Mouse (Mus musculus) CH12.LX (cell line): ENCODE results near the gene Erfe.

ENCODE experiments used
- CTCF ChIP-seq, 2 experiments: IDR thresholded peaks in 1 of 2; conservative IDR thresholded peaks in 1 of 2; 2 replicates each; pipeline ENCODE4 v1.5.1; 2011 to 2012; ENCODE audit warnings: low read depth in 2 of 2, low read length in 2 of 2, improper control_type of control experiment in 1 of 2, inconsistent platforms in 1 of 2, mild to moderate bottlenecking in 1 of 2, moderate library complexity in 1 of 2
- MAFK ChIP-seq: IDR thresholded peaks from 2 replicates; pipeline ENCODE4 v1.6.1; 2011; ENCODE audit warnings: low read length, improper control_type of control experiment; ENCODE audit not compliant: insufficient replicate concordance
- MAX ChIP-seq: IDR thresholded peaks from 2 replicates; pipeline ENCODE4 v1.6.1; 2011; ENCODE audit warnings: low read length, improper control_type of control experiment
- RAD21 ChIP-seq: IDR thresholded peaks from 2 replicates; pipeline ENCODE4 v1.6.1; 2011; ENCODE audit warnings: low read depth, mild to moderate bottlenecking, low read length, improper control_type of control experiment, moderate library complexity

DNA sequence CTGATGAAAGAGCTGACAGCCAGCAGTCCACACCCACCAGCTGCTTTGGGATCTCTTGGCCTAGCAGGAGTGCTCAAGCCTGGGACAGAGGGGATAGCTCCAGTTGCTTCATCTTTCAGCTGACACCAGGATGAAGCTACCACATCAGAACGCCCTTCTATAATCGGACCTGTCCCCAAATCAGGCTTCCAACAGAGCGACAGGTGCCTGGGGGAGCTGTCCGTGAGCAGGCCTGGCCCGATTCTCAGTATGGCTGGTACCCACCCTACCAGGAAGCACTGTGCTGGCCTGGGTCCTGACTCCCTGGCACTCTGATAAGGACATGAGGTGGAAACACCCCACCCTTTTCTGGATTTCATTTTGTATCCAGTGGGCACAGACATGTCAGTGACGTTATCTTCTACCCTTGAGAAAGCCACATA, 7.2 kb downstream of the Erfe start:
- no peak for TF ChIP-seq MAX
- TF ChIP-seq MAFK = no peak
- no peak for TF ChIP-seq RAD21
- TF ChIP-seq CTCF (conservative IDR thresholded peaks at IDR 0.05 in 1 of 2, IDR thresholded peaks at IDR 0.05 in 1 of 2; ENCODE audit: low read depth in 2 of 2, low read length in 2 of 2) = no peak
